Mouse (Mus musculus): Measurements from ENCODE around the gene Tex261.
A peak's percentile ranks its signal among the peaks of the same experiment; 100 is the strongest.
"Not testable (repeated sequence)": the region's sequence is repeated elsewhere in the genome, so short reads cannot be mapped to it uniquely, and the experiment has no call there.

Gene Tex261

GRCm38 (mm10) chr6:83775638-83776293 is at the start of gene Tex261:
Gene Tex261 (minus strand): TSS chr6:83775813.
- DNase-seq (ENCODE audit: low spot score), result peak; percentile 89

- DNase-seq (ENCODE audit: low spot score), result no peak
Observed at GRCm38 (mm10) chr6:83821856-83822255, 46.2 kb upstream of the Tex261 start.

- DNase-seq (ENCODE audit: low spot score), result no peak
Observed at GRCm38 (mm10) chr6:83820727-83821515, 45.3 kb upstream of the Tex261 start.

GRCm38 (mm10) chr6:83818996-83819395 is 43.4 kb upstream of the Tex261 start:
- DNase-seq (ENCODE audit: low spot score), result no peak

- no peak for DNase-seq (ENCODE audit: low spot score)
Observed at GRCm38 (mm10) chr6:83815801-83816200, 40.2 kb upstream of the Tex261 start.

GRCm38 (mm10) chr6:83802846-83803245 is 27.2 kb upstream of the Tex261 start:
- DNase-seq (ENCODE audit: low spot score), result no peak

- no peak for DNase-seq (ENCODE audit: low spot score)
Observed at GRCm38 (mm10) chr6:83802033-83802432, 26.4 kb upstream of the Tex261 start.

- no peak for DNase-seq (ENCODE audit: low spot score)
Observed at GRCm38 (mm10) chr6:83796686-83797085, 21.1 kb upstream of the Tex261 start.

- DNase-seq (ENCODE audit: low spot score), result no peak
Observed at GRCm38 (mm10) chr6:83795492-83795900, 19.9 kb upstream of the Tex261 start.

GRCm38 (mm10) chr6:83794760-83795296 is 19.2 kb upstream of the Tex261 start, which contains the start of gene Nagk:
Gene Nagk (plus strand): TSS chr6:83794982.
- peak; percentile 88 for DNase-seq (ENCODE audit: low spot score)

- DNase-seq (ENCODE audit: low spot score), result no peak
Observed at GRCm38 (mm10) chr6:83791251-83791890, 15.8 kb upstream of the Tex261 start.

GRCm38 (mm10) chr6:83790533-83790932 is 14.9 kb upstream of the Tex261 start:
- not testable (repeated sequence) for DNase-seq (ENCODE audit: low spot score)

GRCm38 (mm10) chr6:83788554-83788953 is 12.9 kb upstream of the Tex261 start:
- DNase-seq (ENCODE audit: low spot score), result no peak

- DNase-seq (ENCODE audit: low spot score), result no peak
Observed at GRCm38 (mm10) chr6:83786426-83786825, 10.8 kb upstream of the Tex261 start.

- DNase-seq (ENCODE audit: low spot score), result peak; percentile 38
Observed at GRCm38 (mm10) chr6:83779026-83779425, 3.4 kb upstream of the Tex261 start.

- DNase-seq (ENCODE audit: low spot score), result no peak
Observed at GRCm38 (mm10) chr6:83778306-83778705, 2.7 kb upstream of the Tex261 start.

- no peak for DNase-seq (ENCODE audit: low spot score)
Observed at GRCm38 (mm10) chr6:83774781-83775563, 641 bp downstream of the Tex261 start.

GRCm38 (mm10) chr6:83774126-83774525 is 1.5 kb downstream of the Tex261 start:
- no peak for DNase-seq (ENCODE audit: low spot score)

- no peak for DNase-seq (ENCODE audit: low spot score)
Observed at GRCm38 (mm10) chr6:83768485-83768884, 7.1 kb downstream of the Tex261 start.

GRCm38 (mm10) chr6:83766982-83767381 is 8.6 kb downstream of the Tex261 start:
- DNase-seq (ENCODE audit: low spot score), result no peak

GRCm38 (mm10) chr6:83762880-83763431 is 12.7 kb downstream of the Tex261 start:
- peak; percentile 16 for DNase-seq (ENCODE audit: low spot score)
